Mouse (Mus musculus) MEL (cell line): ENCODE data around the gene Elfn2. TPM values are rescaled to one million over a fixed set of nuclear protein-coding genes. Genes with fewer than 3 reads are reported as not detected.

Source experiments
- DNase-seq: peaks from one replicate; pipeline ENCODE4 v3.0.0; 2011; ENCODE audit warnings: low read depth, low spot score
- H3K27ac ChIP-seq: 2 replicates; pipeline ENCODE4 v1.5.1; 2012; ENCODE audit warnings: low read depth, mild to moderate bottlenecking, control low read depth, low read length, moderate library complexity; ENCODE audit not compliant: control insufficient read depth
- H3K27me3 ChIP-seq, 2 experiments: fragments of 150-350 bp in 1 of 2; sonication (generic) in 1 of 2; 2 replicates each; pipeline ENCODE4 v1.6.1; 2012; ENCODE audit warnings: low read length in 2 of 2, mild to moderate bottlenecking in 2 of 2, improper control_type of control experiment in 1 of 2, moderate library complexity in 1 of 2; ENCODE audit not compliant: insufficient read depth in 2 of 2, control insufficient read depth in 1 of 2
- H3K36me3 ChIP-seq, 2 experiments: 2 replicates each; pipeline ENCODE4 v1.6.1; 2012 to 2014; ENCODE audit warnings: low read length in 2 of 2, improper control_type of control experiment in 1 of 2, inconsistent platforms in 1 of 2, mild to moderate bottlenecking in 1 of 2; ENCODE audit not compliant: insufficient read depth in 2 of 2, control insufficient read depth in 1 of 2
- H3K4me1 ChIP-seq, 2 experiments: fragments of 150-350 bp in 1 of 2; sonication (generic) in 1 of 2; 2 replicates each; pipeline ENCODE4 v1.6.1; 2012; ENCODE audit warnings: low read length in 2 of 2, improper control_type of control experiment in 1 of 2, mild to moderate bottlenecking in 1 of 2; ENCODE audit not compliant: insufficient read depth in 2 of 2, control insufficient read depth in 1 of 2
- H3K4me3 ChIP-seq, 2 experiments: fragments of 150-350 bp in 1 of 2; sonication (generic) in 1 of 2; 2 replicates each; pipeline ENCODE4 v1.5.1; 2012; ENCODE audit warnings: low read depth in 2 of 2, low read length in 2 of 2, mild to moderate bottlenecking in 2 of 2, moderate library complexity in 2 of 2, control low read depth in 1 of 2, improper control_type of control experiment in 1 of 2; ENCODE audit not compliant: control insufficient read depth in 1 of 2, insufficient read depth in 1 of 2
- H3K79me2 ChIP-seq: 2 replicates; pipeline ENCODE4 v1.6.1; 2012; ENCODE audit warnings: mild to moderate bottlenecking, low read length, moderate library complexity; ENCODE audit not compliant: control insufficient read depth, poor library complexity, insufficient read depth
- H3K9ac ChIP-seq: 2 replicates; pipeline ENCODE4 v1.6.1; 2012; ENCODE audit warnings: low read depth, mild to moderate bottlenecking, control low read depth, low read length, moderate library complexity; ENCODE audit not compliant: control insufficient read depth, poor library complexity, severe bottlenecking
- H3K9me3 ChIP-seq: fragments of 150-350 bp; sonication (generic); replicated peaks from 2 replicates; pipeline ENCODE4 v1.6.1; 2012; ENCODE audit warnings: mild to moderate bottlenecking, low read length, improper control_type of control experiment, moderate library complexity; ENCODE audit not compliant: insufficient read depth
- CHD1 ChIP-seq: IDR thresholded peaks from 2 replicates; pipeline ENCODE4 v1.6.1; 2012; ENCODE audit warnings: low read depth, mild to moderate bottlenecking, inconsistent platforms, low read length, improper control_type of control experiment
- ELF1 ChIP-seq: IDR thresholded peaks from 2 replicates; pipeline ENCODE4 v1.6.1; 2014; ENCODE audit warnings: low read depth, mild to moderate bottlenecking, inconsistent platforms, low read length, improper control_type of control experiment, moderate library complexity
- ETS1 ChIP-seq: IDR thresholded peaks from 2 replicates; pipeline ENCODE4 v1.6.1; 2012; ENCODE audit warnings: low read depth, mild to moderate bottlenecking, inconsistent platforms, low read length, improper control_type of control experiment, moderate library complexity
- JUND ChIP-seq: IDR thresholded peaks from 2 replicates; pipeline ENCODE4 v1.6.1; 2011; ENCODE audit warnings: low read depth, mild to moderate bottlenecking, improper control_type of control experiment, low read length
- MAX ChIP-seq: IDR thresholded peaks from 2 replicates; pipeline ENCODE4 v1.6.1; 2011; ENCODE audit warnings: low read length, improper control_type of control experiment
- MXI1 ChIP-seq: IDR thresholded peaks from 2 replicates; pipeline ENCODE4 v1.6.1; 2011; ENCODE audit warnings: mild to moderate bottlenecking, low read depth, low read length, improper control_type of control experiment
- MYB ChIP-seq: IDR thresholded peaks from 2 replicates; pipeline ENCODE4 v1.6.1; 2011; ENCODE audit warnings: mild to moderate bottlenecking, low read depth, low read length, improper control_type of control experiment
- MYC ChIP-seq: IDR thresholded peaks from 2 replicates; pipeline ENCODE4 v1.6.1; 2011; ENCODE audit warnings: low read depth, mild to moderate bottlenecking, low read length, improper control_type of control experiment, moderate library complexity
- NELFE ChIP-seq: IDR thresholded peaks from 2 replicates; pipeline ENCODE4 v1.6.1; 2011; ENCODE audit warnings: low read depth, low read length, improper control_type of control experiment
- NRF1 ChIP-seq: IDR thresholded peaks from 2 replicates; pipeline ENCODE4 v1.6.1; 2014; ENCODE audit warnings: low read depth, mild to moderate bottlenecking, inconsistent platforms, low read length, improper control_type of control experiment, moderate library complexity; ENCODE audit not compliant: poor library complexity, insufficient read depth, severe bottlenecking
- POLR2A ChIP-seq, 2 experiments: IDR thresholded peaks; 2 replicates each; pipeline ENCODE4 v1.6.1; 2011 to 2012; ENCODE audit warnings: low read length in 2 of 2, mild to moderate bottlenecking in 2 of 2, control low read depth in 1 of 2, improper control_type of control experiment in 1 of 2, low read depth in 1 of 2, moderate library complexity in 1 of 2; ENCODE audit not compliant: control insufficient read depth in 1 of 2, insufficient read depth in 1 of 2, poor library complexity in 1 of 2
- POLR2AphosphoS2 ChIP-seq: IDR thresholded peaks from 2 replicates; pipeline ENCODE4 v1.6.1; 2011; ENCODE audit warnings: low read length, improper control_type of control experiment
- POLR2AphosphoS5 ChIP-seq: IDR thresholded peaks from 2 replicates; pipeline ENCODE4 v1.6.1; 2012; ENCODE audit warnings: low read depth, borderline replicate concordance, mild to moderate bottlenecking, inconsistent platforms, low read length, moderate library complexity, mixed read lengths
- SMC3 ChIP-seq: IDR thresholded peaks from 2 replicates; pipeline ENCODE4 v1.6.1; 2011; ENCODE audit warnings: low read depth, low read length, improper control_type of control experiment
- TBP ChIP-seq: IDR thresholded peaks from 2 replicates; pipeline ENCODE4 v1.8.0; 2011; ENCODE audit warnings: low read depth, low read length, improper control_type of control experiment
- TCF12 ChIP-seq: IDR thresholded peaks from 2 replicates; pipeline ENCODE4 v1.6.1; 2014; ENCODE audit warnings: low read depth, mild to moderate bottlenecking, inconsistent platforms, low read length, improper control_type of control experiment, moderate library complexity
- UBTF ChIP-seq: IDR thresholded peaks from 2 replicates; pipeline ENCODE4 v1.6.1; 2012; ENCODE audit warnings: low read depth, mild to moderate bottlenecking, inconsistent platforms, low read length, improper control_type of control experiment, moderate library complexity, borderline replicate concordance; ENCODE audit not compliant: insufficient read depth
- USF1 ChIP-seq: IDR thresholded peaks from 2 replicates; pipeline ENCODE4 v1.6.1; 2014; ENCODE audit warnings: low read depth, mild to moderate bottlenecking, inconsistent platforms, low read length, improper control_type of control experiment, moderate library complexity
- USF2 ChIP-seq, 2 experiments: IDR thresholded peaks; 2 replicates each; pipeline ENCODE4 v1.6.1; 2011 to 2012; ENCODE audit warnings: improper control_type of control experiment in 2 of 2, low read length in 2 of 2, borderline replicate concordance in 1 of 2, inconsistent platforms in 1 of 2, low read depth in 1 of 2, mild to moderate bottlenecking in 1 of 2; ENCODE audit not compliant: insufficient read depth in 1 of 2
- ZMIZ1 ChIP-seq: IDR thresholded peaks from 2 replicates; pipeline ENCODE4 v1.6.1; 2012; ENCODE audit warnings: low read depth, mild to moderate bottlenecking, inconsistent platforms, low read length, improper control_type of control experiment, moderate library complexity
- ZNF384 ChIP-seq: IDR thresholded peaks from 2 replicates; pipeline ENCODE4 v1.6.1; 2012; ENCODE audit warnings: low read depth, mild to moderate bottlenecking, inconsistent platforms, low read length, improper control_type of control experiment
- polyA plus RNA-seq, 2 experiments: library from polyadenylated mRNA; stranded (reverse) in 1 of 2; unstranded in 1 of 2; fragments of >175 nt in 1 of 2; fragments of >200 nt in 1 of 2; gene quantifications; 2 replicates each; pipeline versions ENCODE4 v1.2.1 to v1.2.4; 2012; ENCODE audit warnings: low replicate concordance in 2 of 2, low read depth in 1 of 2; ENCODE audit not compliant: insufficient read length in 2 of 2, insufficient read depth in 1 of 2, missing spikeins in 1 of 2
- total RNA-seq: library from RNA; depleted of rRNA; stranded (reverse); fragments of 300-350 nt; gene quantifications from 2 replicates; pipeline ENCODE4 v1.2.3, GENCODE M21; 2012; rRNA removed

The Elfn2 gene
- 0.04 and 0.49 TPM in 2 replicates for total RNA-seq
- under 1 TPM in 1 of 2 experiments, not detected in 1; 0.15 TPM for polyA plus RNA-seq

GRCm38 (mm10) chr15:78718290-78719250, at the start of gene Elfn2:
Gene Elfn2, minus strand, starts transcription at chr15:78718771.
- Histone ChIP-seq H3K27me3 (no peaks in the 10 kb centered on the region), H3K4me3 (no peak within 1 kb of the TSS), H3K4me1 (peaks cover 0 to 13% of the 10 kb centered on the region in 2 experiments; a peak in 2 of 4 replicates), H3K9ac (no peak within 1 kb of the TSS), H3K9me3 (no peaks in the 10 kb centered on the region), H3K36me3 (peaks cover 0 to 3% of the 10 kb centered on the region in 2 experiments; a peak in 1 of 4 replicates), H3K79me2 (no peaks in the 10 kb centered on the region), H3K27ac (no peak within 1 kb of the TSS)
- DNase-seq: no peak
- no peak for TF ChIP-seq POLR2A (IDR thresholded peaks at IDR 0.05; ENCODE audit: control insufficient read depth in 1 of 2, insufficient read depth in 1 of 2, low read depth in 1 of 2, low read length in 2 of 2, poor library complexity in 1 of 2)
- no peak for TF ChIP-seq NRF1
- no peak for TF ChIP-seq POLR2AphosphoS5
- no peak for TF ChIP-seq SMC3
- no peak for TF ChIP-seq JUND
- no peak for TF ChIP-seq ZMIZ1
- no peak for TF ChIP-seq TCF12
- no peak for TF ChIP-seq NELFE
- TF ChIP-seq MXI1: no peak
- TF ChIP-seq MYB: no peak
- TF ChIP-seq CHD1: no peak
- no peak for TF ChIP-seq ETS1
- no peak for TF ChIP-seq UBTF
- TF ChIP-seq ELF1: no peak
- no peak for TF ChIP-seq MYC
- TF ChIP-seq TBP: no peak
- no peak for TF ChIP-seq ZNF384
- no peak for TF ChIP-seq MAX
- TF ChIP-seq USF1: no peak

DNA sequence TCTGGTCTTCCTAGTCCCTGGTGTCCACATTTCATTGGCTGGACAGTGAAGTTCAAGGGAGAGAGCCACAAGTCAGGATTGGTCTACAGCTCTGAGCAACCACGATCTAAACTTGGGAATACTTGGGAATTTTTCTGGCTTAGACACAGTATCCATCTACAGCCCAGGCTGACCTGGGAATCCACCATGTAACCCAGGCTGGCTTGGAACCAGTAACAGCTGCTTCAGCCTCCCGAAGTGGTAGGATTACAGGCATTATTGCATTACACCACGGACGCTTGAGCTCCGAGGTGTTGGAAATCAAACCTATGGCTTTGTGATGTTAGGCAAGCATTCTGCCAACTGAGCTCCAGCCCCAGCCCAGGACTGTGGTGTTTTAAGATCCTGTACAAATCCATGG, 45.1 kb upstream of the Elfn2 start:
- Histone ChIP-seq H3K27ac (no peak overlapping the region), H3K9me3 (no peaks in the 10 kb centered on the region), H3K4me3 (no peak overlapping the region), H3K4me1 (no peaks in the 10 kb centered on the region), H3K27me3 (no peaks in the 10 kb centered on the region), H3K79me2 (no peaks in the 10 kb centered on the region), H3K9ac (no peak overlapping the region), H3K36me3 (no peaks in the 10 kb centered on the region)
- DNase-seq: no peak
- TF ChIP-seq ZNF384: no peak
- no peak for TF ChIP-seq USF2 (IDR thresholded peaks at IDR 0.05; ENCODE audit: borderline replicate concordance in 1 of 2, insufficient read depth in 1 of 2, low read depth in 1 of 2, low read length in 2 of 2)
- no peak for TF ChIP-seq TCF12
- no peak for TF ChIP-seq NELFE
- TF ChIP-seq ETS1: no peak
- no peak for TF ChIP-seq POLR2AphosphoS5
- TF ChIP-seq MYC: no peak
- no peak for TF ChIP-seq POLR2AphosphoS2
